Mouse (Mus musculus) MEL (cell line): ENCODE data around the gene Pigx. TPM values are rescaled to one million over a fixed set of nuclear protein-coding genes. Genes with fewer than 3 reads are reported as not detected.

Source experiments
- DNase-seq: peaks from one replicate; pipeline ENCODE4 v3.0.0; 2011; ENCODE audit warnings: low read depth, low spot score
- H3K27ac ChIP-seq: 2 replicates; pipeline ENCODE4 v1.5.1; 2012; ENCODE audit warnings: low read depth, mild to moderate bottlenecking, control low read depth, low read length, moderate library complexity; ENCODE audit not compliant: control insufficient read depth
- H3K27me3 ChIP-seq, 2 experiments: fragments of 150-350 bp in 1 of 2; sonication (generic) in 1 of 2; 2 replicates each; pipeline ENCODE4 v1.6.1; 2012; ENCODE audit warnings: low read length in 2 of 2, mild to moderate bottlenecking in 2 of 2, improper control_type of control experiment in 1 of 2, moderate library complexity in 1 of 2; ENCODE audit not compliant: insufficient read depth in 2 of 2, control insufficient read depth in 1 of 2
- H3K36me3 ChIP-seq, 2 experiments: 2 replicates each; pipeline ENCODE4 v1.6.1; 2012 to 2014; ENCODE audit warnings: low read length in 2 of 2, improper control_type of control experiment in 1 of 2, inconsistent platforms in 1 of 2, mild to moderate bottlenecking in 1 of 2; ENCODE audit not compliant: insufficient read depth in 2 of 2, control insufficient read depth in 1 of 2
- H3K4me1 ChIP-seq, 2 experiments: fragments of 150-350 bp in 1 of 2; sonication (generic) in 1 of 2; 2 replicates each; pipeline ENCODE4 v1.6.1; 2012; ENCODE audit warnings: low read length in 2 of 2, improper control_type of control experiment in 1 of 2, mild to moderate bottlenecking in 1 of 2; ENCODE audit not compliant: insufficient read depth in 2 of 2, control insufficient read depth in 1 of 2
- H3K4me3 ChIP-seq, 2 experiments: fragments of 150-350 bp in 1 of 2; sonication (generic) in 1 of 2; 2 replicates each; pipeline ENCODE4 v1.5.1; 2012; ENCODE audit warnings: low read depth in 2 of 2, low read length in 2 of 2, mild to moderate bottlenecking in 2 of 2, moderate library complexity in 2 of 2, control low read depth in 1 of 2, improper control_type of control experiment in 1 of 2; ENCODE audit not compliant: control insufficient read depth in 1 of 2, insufficient read depth in 1 of 2
- H3K79me2 ChIP-seq: 2 replicates; pipeline ENCODE4 v1.6.1; 2012; ENCODE audit warnings: mild to moderate bottlenecking, low read length, moderate library complexity; ENCODE audit not compliant: control insufficient read depth, poor library complexity, insufficient read depth
- H3K9ac ChIP-seq: 2 replicates; pipeline ENCODE4 v1.6.1; 2012; ENCODE audit warnings: low read depth, mild to moderate bottlenecking, control low read depth, low read length, moderate library complexity; ENCODE audit not compliant: control insufficient read depth, poor library complexity, severe bottlenecking
- H3K9me3 ChIP-seq: fragments of 150-350 bp; sonication (generic); replicated peaks from 2 replicates; pipeline ENCODE4 v1.6.1; 2012; ENCODE audit warnings: mild to moderate bottlenecking, low read length, improper control_type of control experiment, moderate library complexity; ENCODE audit not compliant: insufficient read depth
- BHLHE40 ChIP-seq: IDR thresholded peaks from 2 replicates; pipeline ENCODE4 v1.6.1; 2012; ENCODE audit warnings: low read depth, mild to moderate bottlenecking, inconsistent platforms, low read length, improper control_type of control experiment, borderline replicate concordance
- HCFC1 ChIP-seq: IDR thresholded peaks from 2 replicates; pipeline ENCODE4 v1.6.1; 2012; ENCODE audit warnings: low read depth, mild to moderate bottlenecking, inconsistent platforms, low read length, improper control_type of control experiment, moderate library complexity
- MXI1 ChIP-seq: IDR thresholded peaks from 2 replicates; pipeline ENCODE4 v1.6.1; 2011; ENCODE audit warnings: mild to moderate bottlenecking, low read depth, low read length, improper control_type of control experiment
- MYB ChIP-seq: IDR thresholded peaks from 2 replicates; pipeline ENCODE4 v1.6.1; 2011; ENCODE audit warnings: mild to moderate bottlenecking, low read depth, low read length, improper control_type of control experiment
- SIN3A ChIP-seq: IDR thresholded peaks from 2 replicates; pipeline ENCODE4 v1.6.1; 2012; ENCODE audit warnings: low read length, improper control_type of control experiment, inconsistent platforms
- TCF12 ChIP-seq: IDR thresholded peaks from 2 replicates; pipeline ENCODE4 v1.6.1; 2014; ENCODE audit warnings: low read depth, mild to moderate bottlenecking, inconsistent platforms, low read length, improper control_type of control experiment, moderate library complexity
- USF2 ChIP-seq, 2 experiments: IDR thresholded peaks; 2 replicates each; pipeline ENCODE4 v1.6.1; 2011 to 2012; ENCODE audit warnings: improper control_type of control experiment in 2 of 2, low read length in 2 of 2, borderline replicate concordance in 1 of 2, inconsistent platforms in 1 of 2, low read depth in 1 of 2, mild to moderate bottlenecking in 1 of 2; ENCODE audit not compliant: insufficient read depth in 1 of 2
- ZKSCAN1 ChIP-seq: IDR thresholded peaks from 2 replicates; pipeline ENCODE4 v1.6.1; 2012; ENCODE audit warnings: low read depth, mild to moderate bottlenecking, inconsistent platforms, low read length, improper control_type of control experiment, moderate library complexity
- polyA plus RNA-seq, 2 experiments: library from polyadenylated mRNA; stranded (reverse) in 1 of 2; unstranded in 1 of 2; fragments of >175 nt in 1 of 2; fragments of >200 nt in 1 of 2; gene quantifications; 2 replicates each; pipeline versions ENCODE4 v1.2.1 to v1.2.4; 2012; ENCODE audit warnings: low replicate concordance in 2 of 2, low read depth in 1 of 2; ENCODE audit not compliant: insufficient read length in 2 of 2, insufficient read depth in 1 of 2, missing spikeins in 1 of 2
- total RNA-seq: library from RNA; depleted of rRNA; stranded (reverse); fragments of 300-350 nt; gene quantifications from 2 replicates; pipeline ENCODE4 v1.2.3, GENCODE M21; 2012

Pigx gene
- total and polyA plus RNA-seq, 3 experiments = 22.3 to 29.5 TPM; not detected in 1

- no peak for TF ChIP-seq MYB
- peak; percentile 89 for TF ChIP-seq HCFC1
- TF ChIP-seq ZKSCAN1 = no peak
Observed at GRCm38 (mm10) chr16:32078991-32079511, 20.5 kb downstream of the Pigx start, which contains the start of gene Pak2 (continued).

DNA sequence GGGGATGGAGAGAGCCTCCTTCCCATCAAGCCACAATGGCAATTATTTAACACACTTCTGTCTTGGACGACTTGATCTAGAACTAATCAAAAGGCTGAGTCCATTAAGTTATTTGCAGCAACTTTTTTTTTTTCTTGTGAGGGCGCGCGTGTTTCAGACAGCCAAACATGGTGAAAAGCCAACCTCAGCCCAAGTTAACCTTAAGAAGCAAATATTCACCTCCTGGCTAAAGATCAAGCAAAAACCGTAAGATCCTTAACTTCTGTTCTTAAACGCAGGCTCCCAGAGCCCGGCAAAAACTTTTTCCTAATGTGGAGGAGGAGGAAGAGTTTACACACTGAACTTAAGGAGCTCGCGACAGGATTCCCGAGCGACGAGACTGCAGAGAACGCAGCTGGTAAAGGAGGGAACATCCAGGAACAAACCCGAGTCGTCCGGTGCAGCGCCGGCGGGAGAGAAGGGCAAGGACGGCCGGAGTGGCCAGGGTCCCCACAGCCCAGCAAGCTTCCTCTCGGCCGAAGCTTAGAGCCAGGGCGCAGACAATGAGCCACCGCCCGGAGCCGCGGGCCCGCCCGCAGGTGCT is 21.0 kb downstream of the Pigx start:
- no peaks in the 10 kb centered on the region for H3K27me3 ChIP-seq
- H3K9ac ChIP-seq = peak overlapping the region; percentile 97
- peaks cover 0 to 23% of the 10 kb centered on the region in 2 experiments; a peak in 2 of 4 replicates for H3K36me3 ChIP-seq
- H3K4me1 ChIP-seq = peaks cover 10 to 11% of the 10 kb centered on the region in 2 experiments
- DNase-seq = peak; percentile 76
- no peaks in the 10 kb centered on the region for H3K9me3 ChIP-seq
- H3K4me3 ChIP-seq = peak overlapping the region; percentile 89 to 99
- peaks cover 46% of the 10 kb centered on the region for H3K79me2 ChIP-seq
- peak overlapping the region; percentile 80 for H3K27ac ChIP-seq
- TF ChIP-seq TCF12 (0 out of 2 replicates have a peak, but pooled peaks have one; percentile 6), SIN3A (peak; percentile 50), USF2 (IDR thresholded peaks at IDR 0.05; ENCODE audit: borderline replicate concordance in 1 of 2, insufficient read depth in 1 of 2, low read depth in 1 of 2, low read length in 2 of 2) (no peak), MXI1 (peak; percentile 65)

GRCm38 (mm10) chr16:32077648-32078407 is 21.7 kb downstream of the Pigx start:
- H3K27ac ChIP-seq = peak overlapping the region; percentile 80
- H3K9me3 ChIP-seq = no peaks in the 10 kb centered on the region
- peak overlapping the region; percentile 97 for H3K9ac ChIP-seq
- H3K79me2 ChIP-seq = peaks cover 52% of the 10 kb centered on the region
- H3K36me3 ChIP-seq = peaks cover 0 to 23% of the 10 kb centered on the region in 2 experiments; a peak in 3 of 4 replicates
- H3K27me3 ChIP-seq = no peaks in the 10 kb centered on the region
- peak overlapping the region; percentile 89 to 99 for H3K4me3 ChIP-seq
- peaks cover 10 to 11% of the 10 kb centered on the region in 2 experiments for H3K4me1 ChIP-seq
- DNase-seq = peak; percentile 39
- TF ChIP-seq USF2 (IDR thresholded peaks at IDR 0.05; ENCODE audit: borderline replicate concordance in 1 of 2, insufficient read depth in 1 of 2, low read depth in 1 of 2, low read length in 2 of 2) (no peak), BHLHE40 (peak; percentile 45; the same call in 1 of the 2 replicates)
